Mouse (Mus musculus) midbrain, embryonic 16.5 days (tissue): Measurements from ENCODE around the gene Dnah14. TPM values are rescaled to one million over a fixed set of nuclear protein-coding genes. Genes with fewer than 3 reads are reported as not detected.
A peak's percentile ranks its signal among the peaks of the same experiment; 100 is the strongest.

Experiments
- ATAC-seq: fragments of 200-750 bp; cut with Nextera tagmentation; 2 replicates; pipeline ENCODE4 v1.8.0; 2017; ENCODE audit warnings: moderate TSS enrichment
- H3K27ac ChIP-seq: fragments of 300-500 bp; sonication (generic); 2 replicates; pipeline ENCODE4 v1.5.1; 2014; ENCODE audit warnings: mild to moderate bottlenecking, low read length, mixed read lengths
- H3K27me3 ChIP-seq: fragments of 300-500 bp; sonication (generic); 2 replicates; pipeline ENCODE4 v1.6.1; 2014; ENCODE audit warnings: low read depth, low read length, mixed read lengths; ENCODE audit not compliant: control insufficient read depth, insufficient read depth
- H3K36me3 ChIP-seq: fragments of 300-500 bp; sonication (generic); 2 replicates; pipeline ENCODE4 v1.6.1; 2014; ENCODE audit warnings: mild to moderate bottlenecking, low read length, moderate library complexity, mixed read lengths; ENCODE audit not compliant: control insufficient read depth, insufficient read depth
- H3K4me1 ChIP-seq: fragments of 300-500 bp; sonication (generic); 2 replicates; pipeline ENCODE4 v1.6.1; 2014; ENCODE audit warnings: mild to moderate bottlenecking, low read length, mixed read lengths; ENCODE audit not compliant: control insufficient read depth, insufficient read depth
- H3K4me2 ChIP-seq: fragments of 300-500 bp; sonication (generic); 2 replicates; pipeline ENCODE4 v1.6.1; 2014; ENCODE audit warnings: mild to moderate bottlenecking, low read length, mixed read lengths
- H3K4me3 ChIP-seq: fragments of 300-500 bp; sonication (generic); 2 replicates; pipeline ENCODE4 v1.5.1; 2014; ENCODE audit warnings: low read depth, mild to moderate bottlenecking, low read length, moderate library complexity, mixed read lengths
- H3K9ac ChIP-seq: fragments of 300-500 bp; sonication (generic); 2 replicates; pipeline ENCODE4 v1.6.1; 2014; ENCODE audit warnings: low read depth, low read length, mixed read lengths
- H3K9me3 ChIP-seq: fragments of 300-500 bp; sonication (generic); replicated peaks from 2 replicates; pipeline ENCODE4 v1.6.1; 2014; ENCODE audit warnings: mild to moderate bottlenecking, low read length, mixed read lengths; ENCODE audit not compliant: control insufficient read depth, poor library complexity, severe bottlenecking
- WGBS: fragments of 180-500 bp; shearing (Covaris S2); extraction: QIAGEN DNeasy Blood & Tissue Kit; methylation state at CpG from one replicate; pipeline ENCODE4 v1.1.7; 2014; 5-methylcytosine and 5-hydroxymethylcytosine counted together
- polyA plus RNA-seq: library from polyadenylated mRNA; unstranded; fragments of >200 nt; fragmentation: Nextera tagmentation; extraction: Ambion mirVana; gene quantifications from 2 replicates; pipeline ENCODE4 v1.2.1, GENCODE M21; 2015

Gene Dnah14
- 0.36 and 0.50 TPM in 2 replicates for polyA plus RNA-seq

- no peaks in the 10 kb centered on the region for H3K36me3 ChIP-seq
- WGBS, result 80% methylated on average over 12 of the region's 12 CpGs
- H3K4me3 ChIP-seq, result no peak within 1 kb of the TSS
- no peaks in the 10 kb centered on the region for H3K4me1 ChIP-seq
- no peak within 1 kb of the TSS for H3K27ac ChIP-seq
- H3K9ac ChIP-seq, result no peak within 1 kb of the TSS
- H3K9me3 ChIP-seq, result no peaks in the 10 kb centered on the region
- ATAC-seq, result no peak
- no peak within 1 kb of the TSS for H3K4me2 ChIP-seq
- H3K27me3 ChIP-seq, result no peaks in the 10 kb centered on the region
Observed at GRCm38 (mm10) chr1:181576322-181576721, at the start of gene Dnah14. Dnah14 (plus strand) TSS chr1:181576559.

- Histone ChIP-seq H3K4me2 (no peak overlapping the region), H3K4me1 (no peaks in the 10 kb centered on the region), H3K27ac (no peak overlapping the region), H3K36me3 (no peaks in the 10 kb centered on the region), H3K9me3 (no peaks in the 10 kb centered on the region), H3K27me3 (no peaks in the 10 kb centered on the region), H3K4me3 (no peak overlapping the region), H3K9ac (no peak overlapping the region)
- WGBS, result 58% methylated on average over 4 of the region's 4 CpGs
- ATAC-seq, result no peak
Observed at GRCm38 (mm10) chr1:181529368-181529767, 47.0 kb upstream of the Dnah14 start.

- WGBS, result 51% methylated on average over 10 of the region's 10 CpGs
- H3K27me3 ChIP-seq, result no peaks in the 10 kb centered on the region
Observed at GRCm38 (mm10) chr1:181535165-181535873, 41.0 kb upstream of the Dnah14 start.

DNA sequence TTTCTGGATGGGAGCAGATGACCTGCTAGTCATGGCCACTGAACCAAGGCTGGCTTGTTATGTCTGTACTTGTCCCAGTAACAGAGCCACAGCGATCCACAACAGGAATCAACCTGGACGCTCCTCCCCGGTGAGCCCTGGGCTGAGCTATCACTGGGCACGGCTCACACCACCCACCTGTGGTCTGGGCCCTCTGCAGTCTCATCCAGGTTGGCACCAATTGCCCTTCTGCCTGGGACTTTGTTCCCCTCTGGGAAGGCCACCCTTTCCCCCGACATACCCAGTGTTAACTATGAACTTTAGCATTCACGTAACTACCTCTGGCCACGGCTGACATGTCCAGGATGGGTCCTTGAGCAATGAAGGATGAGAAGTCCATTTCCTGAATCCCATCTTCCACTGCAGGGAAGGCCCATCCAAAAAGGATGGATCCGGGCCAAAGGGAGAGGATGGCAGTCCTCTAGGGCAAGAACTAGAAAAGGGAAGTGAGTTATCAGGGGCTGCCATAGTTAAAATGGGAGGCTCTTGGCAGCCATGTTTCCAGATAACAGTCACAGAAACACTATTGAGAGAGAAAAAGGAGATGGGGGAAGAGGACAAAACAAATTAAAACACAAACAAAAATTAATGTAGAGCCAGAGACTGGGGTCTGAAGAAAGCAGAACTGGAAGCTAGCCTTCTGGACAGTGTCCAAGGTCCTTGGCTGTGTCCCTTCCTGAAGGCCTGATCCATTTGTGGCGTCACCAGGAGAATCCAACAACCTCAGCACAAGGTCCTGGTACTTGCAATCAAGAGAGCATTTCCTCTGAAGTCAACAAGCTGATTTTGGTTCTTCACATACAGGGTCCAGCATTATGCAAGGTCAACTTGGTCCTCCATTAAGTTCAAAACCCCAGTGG lies 38.5 kb upstream of the Dnah14 start:
- WGBS, result 94% methylated on average over 9 of the region's 9 CpGs
- no peak overlapping the region for H3K4me3 ChIP-seq
- H3K4me2 ChIP-seq, result no peak overlapping the region
- H3K4me1 ChIP-seq, result peaks cover 5% of the 10 kb centered on the region; the same call in 1 of the 2 replicates
- H3K9ac ChIP-seq, result no peak overlapping the region
- no peak for ATAC-seq
- no peaks in the 10 kb centered on the region for H3K9me3 ChIP-seq
- no peak overlapping the region for H3K27ac ChIP-seq
- no peaks in the 10 kb centered on the region for H3K27me3 ChIP-seq
- H3K36me3 ChIP-seq, result no peaks in the 10 kb centered on the region

More at GRCm38 (mm10) chr1:181535165-181535873, 41.0 kb upstream of the Dnah14 start:
- Histone ChIP-seq H3K4me3 (no peak overlapping the region), H3K9me3 (no peaks in the 10 kb centered on the region), H3K9ac (no peak overlapping the region), H3K36me3 (no peaks in the 10 kb centered on the region), H3K4me2 (no peak overlapping the region), H3K27ac (no peak overlapping the region), H3K4me1 (peaks cover 5% of the 10 kb centered on the region; the same call in 1 of the 2 replicates)
- no peak for ATAC-seq

DNA sequence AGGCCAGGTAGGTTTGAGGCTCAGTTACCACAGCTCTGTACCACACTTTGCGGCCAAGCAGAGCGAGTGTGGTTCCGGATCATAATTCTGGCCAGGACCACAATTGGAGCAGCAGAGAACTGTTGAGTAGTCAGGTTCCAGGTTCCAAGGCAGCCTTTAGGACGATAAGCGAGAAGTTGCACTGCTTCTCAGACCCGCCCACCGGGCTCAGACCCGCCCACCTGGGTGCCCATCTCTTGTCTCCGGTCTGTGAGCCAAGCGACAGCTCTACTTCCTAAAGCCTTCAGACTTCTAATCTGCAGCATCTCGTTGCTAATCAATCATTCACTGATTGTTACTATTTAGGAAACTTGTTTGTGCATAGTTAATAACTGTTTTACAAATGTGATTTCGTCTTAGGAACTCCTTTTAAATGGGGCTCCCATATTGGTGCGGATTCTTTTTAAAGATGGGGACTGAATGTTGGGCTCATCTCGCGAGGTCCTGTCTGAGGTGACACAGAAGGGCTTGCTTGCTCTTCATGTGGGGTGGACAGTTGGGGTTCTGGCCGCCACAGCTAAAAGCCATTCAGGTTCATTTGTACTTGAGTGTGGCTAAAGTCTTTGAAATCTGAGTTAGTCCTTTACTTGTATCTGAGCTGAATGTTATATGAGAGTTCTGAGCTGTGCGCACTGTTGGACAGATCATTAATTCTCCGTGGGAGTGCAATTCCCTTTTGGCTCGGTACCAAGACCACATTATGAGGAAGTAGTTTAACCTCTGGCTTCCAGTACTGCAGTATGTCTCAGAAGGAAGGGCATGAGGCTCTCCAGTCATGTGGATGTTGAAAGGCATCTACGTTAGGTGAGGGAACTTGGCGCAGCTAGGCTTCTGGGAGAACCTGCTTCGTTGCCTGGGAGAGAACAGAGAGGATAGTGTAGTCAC lies 36.3 kb upstream of the Dnah14 start:
- no peak overlapping the region for H3K4me3 ChIP-seq
- H3K27me3 ChIP-seq, result no peaks in the 10 kb centered on the region
- H3K9ac ChIP-seq, result no peak overlapping the region
- no peak overlapping the region for H3K4me2 ChIP-seq
- no peak overlapping the region for H3K27ac ChIP-seq
- no peaks in the 10 kb centered on the region for H3K36me3 ChIP-seq
- peaks cover 3% of the 10 kb centered on the region; the same call in 1 of the 2 replicates for H3K4me1 ChIP-seq
- 72% methylated on average over 22 of the region's 22 CpGs for WGBS
- H3K9me3 ChIP-seq, result no peaks in the 10 kb centered on the region
- no peak for ATAC-seq

- Histone ChIP-seq H3K4me1 (0 out of 2 replicates have a peak, but pooled peaks cover 2% of the 10 kb centered on the region), H3K27me3 (no peaks in the 10 kb centered on the region), H3K27ac (no peak overlapping the region), H3K36me3 (no peaks in the 10 kb centered on the region), H3K9me3 (no peaks in the 10 kb centered on the region), H3K9ac (no peak overlapping the region), H3K4me2 (no peak overlapping the region), H3K4me3 (no peak overlapping the region)
- WGBS, result 82% methylated on average over 5 of the region's 5 CpGs
- ATAC-seq, result no peak
Observed at GRCm38 (mm10) chr1:181543711-181544383, 32.5 kb upstream of the Dnah14 start.

DNA sequence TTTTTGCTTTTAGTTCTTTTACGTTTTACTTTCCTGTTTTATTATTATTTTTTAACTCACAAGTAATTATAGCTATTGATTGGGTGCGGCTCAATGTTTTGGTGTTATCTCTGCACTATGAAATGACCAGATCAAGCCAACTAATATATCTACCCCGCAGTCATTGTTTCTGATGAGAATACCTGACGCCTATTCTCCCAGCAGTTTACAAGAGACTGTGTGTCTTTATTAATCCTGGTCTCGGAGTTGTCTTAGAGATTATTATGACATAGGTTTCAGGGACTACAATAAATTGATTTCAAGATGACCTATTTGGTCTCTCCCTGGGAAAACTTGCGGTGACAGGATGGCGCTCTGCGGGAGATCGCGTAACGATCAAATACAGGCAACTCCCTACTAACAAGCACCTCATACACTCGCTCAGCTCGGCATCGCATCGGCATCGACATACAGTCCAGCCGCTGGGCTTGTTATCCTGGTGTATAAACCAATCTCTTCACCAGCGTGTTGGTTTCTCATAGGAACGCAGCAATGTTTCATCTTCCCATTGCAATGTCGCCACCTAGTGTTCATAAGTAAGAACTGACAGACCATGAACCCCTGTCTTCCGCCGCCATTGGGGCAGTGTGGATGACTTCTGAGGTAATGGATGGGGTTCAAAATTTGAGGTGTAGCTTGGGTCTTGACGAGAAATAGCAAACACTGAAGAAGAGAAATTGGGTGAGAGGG lies 31.2 kb upstream of the Dnah14 start:
- H3K9ac ChIP-seq, result peak overlapping the region; percentile 44; the same call in 1 of the 2 replicates
- no peak overlapping the region for H3K27ac ChIP-seq
- no peaks in the 10 kb centered on the region for H3K27me3 ChIP-seq
- ATAC-seq, result peak; percentile 86
- 24% methylated on average over 23 of the region's 23 CpGs for WGBS
- 0 out of 2 replicates have a peak, but pooled peaks cover 2% of the 10 kb centered on the region for H3K4me1 ChIP-seq
- H3K4me3 ChIP-seq, result peak overlapping the region; percentile 16; the same call in 1 of the 2 replicates
- H3K9me3 ChIP-seq, result no peaks in the 10 kb centered on the region
- H3K4me2 ChIP-seq, result peak overlapping the region; percentile 56
- H3K36me3 ChIP-seq, result no peaks in the 10 kb centered on the region
